Mouse (Mus musculus) frontal cortex, postnatal 14 days (tissue): ENCODE measurements around the gene Dna2.
"Not testable (repeated sequence)": the region's sequence is repeated elsewhere in the genome, so short reads cannot be mapped to it uniquely, and the experiment has no call there.

Experiments used
- DNase-seq, 2 experiments: peaks; one replicate each; pipeline ENCODE4 v3.0.0; 2022; ENCODE audit warnings: low spot score in 2 of 2

The Dna2 gene

DNA sequence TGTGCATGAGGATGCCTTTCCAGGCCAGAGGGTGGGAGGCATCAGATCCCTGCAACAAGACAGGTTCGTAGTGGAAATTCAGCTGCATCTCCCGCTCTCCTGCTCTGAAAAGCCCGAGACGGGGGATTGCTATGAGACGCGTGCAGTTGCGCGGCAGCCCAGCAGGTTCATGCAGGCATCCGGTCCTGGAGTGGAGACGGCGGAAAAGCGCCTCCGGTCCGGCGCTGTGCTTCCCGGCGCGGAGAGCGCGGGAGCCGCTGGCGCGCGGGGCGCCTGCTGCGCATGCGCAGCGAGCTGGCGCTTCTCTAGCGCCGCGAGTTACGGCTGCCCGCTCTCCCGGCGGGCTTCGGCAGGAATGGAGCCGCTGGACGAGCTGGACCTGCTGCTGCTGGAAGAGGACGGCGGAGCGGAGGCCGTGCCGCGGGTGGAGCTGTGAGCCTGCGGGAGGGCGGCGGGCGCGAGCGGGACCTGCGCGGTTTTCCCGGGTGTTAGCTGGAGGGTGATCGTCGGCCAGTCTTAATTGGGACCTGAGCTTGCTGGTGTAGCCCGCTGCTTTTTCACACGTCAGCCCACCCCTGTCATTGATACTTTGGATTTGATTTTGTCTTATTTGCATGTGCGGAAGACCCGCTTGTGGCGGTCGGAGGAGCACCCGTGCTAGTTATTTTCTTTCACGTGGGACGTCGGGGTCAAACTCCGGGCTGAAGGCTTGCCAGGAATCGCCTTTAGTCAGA, at the start of gene Dna2:
Dna2 (plus strand) TSS at position 289 of the 734 bp plus-strand sequence.
- peak; percentile 44 to 51 for DNase-seq

DNA sequence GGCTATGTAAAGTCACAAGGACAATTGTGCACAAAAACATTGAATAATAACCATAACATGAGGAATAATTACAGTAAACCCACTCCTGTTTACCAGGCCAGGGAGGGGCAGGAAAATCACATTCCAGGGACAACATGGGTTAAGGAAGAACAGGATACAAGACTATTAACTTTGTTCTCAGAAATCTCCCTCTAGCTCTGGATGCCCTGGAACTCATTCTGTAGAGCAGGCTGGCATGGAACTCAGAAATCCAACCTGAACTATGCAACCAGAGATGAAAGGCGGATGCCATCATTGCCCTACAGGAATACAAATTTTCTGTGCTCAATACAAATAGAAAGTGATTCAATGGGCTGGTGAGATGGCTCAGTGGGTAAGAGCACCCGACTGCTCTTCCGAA, 49.4 kb upstream of the Dna2 start:
- no peak for DNase-seq

DNA sequence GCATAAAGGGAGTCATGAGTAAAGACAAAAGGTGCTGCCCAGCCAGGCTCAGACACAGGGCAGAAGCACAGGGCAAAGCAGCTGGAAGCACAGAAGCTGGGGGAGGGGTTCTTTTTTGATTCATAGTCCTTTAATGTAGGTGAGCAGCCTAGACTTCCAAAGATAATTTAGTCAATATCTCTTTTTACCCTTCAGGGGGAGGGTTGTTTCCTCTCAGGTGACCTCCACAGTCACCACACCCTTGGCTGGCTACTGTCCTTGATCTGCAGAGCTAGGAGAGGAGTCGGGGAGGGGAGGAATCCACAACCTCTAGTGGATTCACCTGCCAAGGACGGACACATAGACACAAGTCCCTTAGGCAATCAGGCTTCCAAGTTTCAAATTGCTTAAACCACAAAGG, 48.8 kb upstream of the Dna2 start:
- no peak for DNase-seq

DNA sequence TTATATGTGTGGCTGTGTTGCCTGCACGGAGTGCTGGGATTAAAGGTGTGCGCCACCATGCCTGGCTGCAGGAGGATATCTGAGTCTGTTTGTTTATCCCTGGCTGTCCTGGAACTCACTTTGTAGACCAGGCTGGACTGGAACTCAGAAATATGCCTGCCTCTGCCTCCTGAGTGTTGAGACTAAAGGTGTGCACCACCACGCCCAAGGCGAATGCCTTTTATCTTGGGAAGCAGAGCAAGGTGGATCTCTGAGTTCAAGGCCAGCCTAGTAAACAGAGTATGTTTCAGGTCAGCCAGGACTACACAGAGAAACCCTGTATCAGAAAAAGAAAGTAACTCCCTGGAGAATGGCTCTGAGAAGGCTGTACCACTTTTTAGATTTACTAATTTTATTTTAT, 46.7 kb upstream of the Dna2 start:
- no peak for DNase-seq

DNA sequence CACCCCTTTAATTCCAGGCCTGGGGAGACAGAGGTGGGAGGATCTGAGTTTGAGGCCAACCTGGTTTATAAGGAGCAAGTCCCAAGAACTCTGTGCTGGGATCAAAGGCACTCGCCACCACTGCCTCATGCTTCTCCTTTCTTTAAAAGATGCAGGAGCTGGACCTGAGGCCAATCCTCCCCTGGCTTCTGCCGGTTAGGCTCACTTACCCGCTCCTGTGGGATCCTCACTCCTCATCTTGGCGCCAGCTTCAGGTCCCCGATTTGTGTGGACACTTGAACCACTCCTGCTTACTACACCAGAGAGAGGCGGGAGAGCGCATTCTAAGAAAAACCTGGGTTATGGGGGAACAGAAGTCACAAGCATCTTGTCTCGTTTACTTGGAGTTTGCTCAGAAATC, 45.0 kb upstream of the Dna2 start:
- no peak for DNase-seq

DNA sequence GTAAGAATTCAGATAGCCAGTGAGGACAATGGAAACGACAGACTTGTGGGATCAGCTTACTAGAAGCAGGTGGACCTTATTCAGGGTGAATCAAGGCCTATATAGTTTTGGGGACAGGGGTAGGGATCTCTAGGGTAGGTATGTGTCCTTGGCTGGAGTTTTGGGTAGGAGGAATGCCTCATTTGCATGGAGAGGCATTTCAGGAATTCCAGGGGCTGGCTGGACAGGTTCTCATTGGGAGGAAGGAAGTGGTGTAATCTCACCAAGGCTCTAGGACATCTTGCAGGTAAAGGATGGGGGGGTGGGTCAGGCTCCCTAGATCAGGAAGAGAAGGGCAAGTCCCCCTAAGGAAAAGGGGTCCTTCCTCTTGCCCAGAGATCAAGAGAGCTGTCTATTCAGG, 44.0 kb upstream of the Dna2 start:
- no peak for DNase-seq

DNA sequence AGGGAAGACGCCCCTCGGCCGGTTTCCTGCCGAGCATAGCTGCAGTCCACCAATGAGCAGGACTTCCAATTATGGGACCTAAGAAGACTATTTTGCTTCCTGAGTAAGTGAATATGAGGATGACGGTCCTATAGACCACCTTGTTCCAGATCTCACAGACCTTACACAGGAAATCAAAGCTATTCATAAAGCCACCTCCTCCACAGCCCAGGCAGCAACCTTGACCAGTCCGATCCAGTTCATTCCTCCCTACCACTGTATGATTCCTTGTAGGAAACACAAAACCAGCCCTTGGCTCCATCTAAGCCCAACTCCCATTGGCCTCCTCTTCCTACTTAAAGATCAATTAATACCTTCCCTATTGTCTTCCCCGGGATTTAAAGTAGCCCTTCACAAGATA, 40.5 kb upstream of the Dna2 start:
- DNase-seq, result no peak

DNA sequence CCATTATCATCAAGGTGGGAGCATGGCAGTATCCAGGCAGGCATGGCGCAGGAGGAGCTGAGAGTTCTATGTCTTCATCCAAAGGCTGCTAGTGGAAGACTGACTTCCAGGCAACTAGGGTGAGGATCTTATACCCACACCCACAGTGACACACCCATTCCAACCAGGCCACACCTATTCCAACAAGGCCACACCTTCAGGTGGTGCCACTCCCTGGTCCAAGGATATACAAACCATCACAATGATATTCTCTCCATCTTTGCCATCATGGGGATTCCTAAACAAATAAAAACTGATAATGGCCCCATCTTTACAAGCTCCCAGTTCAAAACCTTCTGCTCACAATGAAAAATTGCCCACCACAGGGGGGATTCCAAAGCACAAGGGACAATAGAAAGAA, 37.9 kb upstream of the Dna2 start, which contains the start of gene Tet1:
Tet1 (minus strand) TSS at position 101 of the 400 bp plus-strand sequence.
- not testable (repeated sequence) for DNase-seq

DNA sequence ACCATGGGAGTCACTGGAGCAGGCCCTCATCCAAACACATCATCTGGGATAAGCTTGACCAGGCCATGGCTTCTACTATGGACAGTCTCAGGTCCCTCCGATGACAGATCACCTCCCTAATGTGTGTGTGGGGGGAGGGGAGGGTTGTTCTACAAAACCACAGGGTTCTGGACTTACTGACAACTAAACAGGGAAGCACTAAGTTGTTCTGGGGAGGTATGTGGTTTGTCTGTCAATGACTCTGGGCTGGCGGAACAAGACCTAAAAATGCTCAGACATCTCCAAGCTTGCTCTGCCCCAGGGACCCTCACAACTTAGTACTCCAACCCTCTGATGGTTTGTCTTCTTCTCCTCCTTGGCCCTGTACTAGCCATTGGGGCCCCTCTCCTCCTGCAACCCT, 35.7 kb upstream of the Dna2 start:
- no peak for DNase-seq

DNA sequence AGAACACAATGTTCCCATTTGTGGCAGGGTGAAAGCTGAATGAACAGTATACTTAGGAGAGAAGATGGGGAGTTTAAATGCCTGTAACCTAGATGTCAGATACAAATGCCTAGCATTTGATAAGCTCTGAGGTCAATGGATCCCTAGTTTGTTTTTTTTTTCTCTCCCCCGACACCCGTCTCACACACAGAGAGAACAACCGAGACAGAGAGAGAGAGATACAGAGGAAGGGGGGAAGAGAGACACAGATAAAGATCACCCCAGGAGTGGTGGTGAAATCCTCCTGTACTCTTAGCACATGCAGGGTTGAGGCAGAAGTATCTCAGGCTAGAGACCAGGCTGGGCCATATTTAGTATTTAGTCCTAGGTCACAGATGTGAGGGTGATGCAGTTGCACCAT, 27.8 kb upstream of the Dna2 start:
- DNase-seq, result no peak

DNA sequence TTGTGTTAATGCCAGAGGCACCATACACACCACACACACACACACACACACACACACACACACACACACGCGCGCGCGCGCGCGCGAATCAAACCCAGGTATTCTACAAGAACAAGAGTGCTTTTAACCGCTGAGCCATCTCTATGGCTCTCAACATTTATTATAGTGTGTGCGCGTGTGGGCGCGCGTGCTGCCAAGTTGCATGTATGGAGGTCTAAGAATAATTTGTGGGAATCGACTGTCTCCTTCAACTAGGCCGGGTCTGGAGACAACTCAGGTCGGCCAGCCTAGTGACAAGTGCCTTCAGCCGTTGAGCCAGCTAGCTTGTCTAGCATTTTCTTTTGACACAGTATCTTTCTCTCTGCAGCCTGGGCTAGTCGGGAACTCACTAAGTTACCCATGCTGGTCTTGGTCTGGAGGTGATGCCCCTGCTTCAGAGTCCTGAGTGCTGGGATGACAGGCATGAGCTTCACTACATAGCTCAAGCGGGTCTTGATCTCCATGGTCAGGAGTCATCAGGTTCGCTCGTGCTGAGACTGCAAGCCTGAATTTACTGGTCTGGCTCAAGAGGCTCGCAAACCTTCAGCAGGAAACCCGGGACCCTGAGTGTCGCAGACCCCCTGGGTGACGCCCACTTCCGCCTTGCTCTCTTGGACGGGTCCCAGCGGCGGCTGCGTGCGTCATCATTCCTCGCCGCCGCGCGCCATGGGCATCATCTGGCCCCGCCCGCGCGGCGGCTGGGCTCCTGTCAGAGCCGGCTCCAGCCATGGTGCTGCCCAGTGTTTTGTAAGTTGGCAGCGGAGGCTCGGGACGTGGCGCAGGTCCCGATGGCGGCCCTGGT, 26.7 kb upstream of the Dna2 start, which contains the start of gene Slc25a16:
Slc25a16 (plus strand) TSS at position 709 of the 841 bp plus-strand sequence.
- DNase-seq, result peak; percentile 81 to 87

DNA sequence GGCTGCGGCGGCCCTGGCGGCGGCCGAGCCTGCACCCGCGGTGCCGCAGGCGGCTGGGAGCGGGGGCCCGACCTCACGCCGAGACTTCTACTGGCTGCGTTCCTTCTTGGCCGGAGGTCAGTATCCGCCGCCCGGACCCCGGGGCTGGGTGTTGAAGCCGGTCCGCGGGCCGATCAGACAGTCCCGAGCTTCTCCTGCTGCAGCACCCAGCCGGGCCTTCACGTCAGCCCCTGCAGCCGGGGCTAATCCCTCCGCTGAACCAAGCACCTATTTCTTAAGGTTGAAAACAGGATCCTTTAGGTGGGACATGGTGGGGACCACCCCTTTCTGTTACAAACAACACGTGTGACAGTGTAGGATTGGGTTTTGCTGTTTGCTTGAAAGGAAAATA, 26.1 kb upstream of the Dna2 start:
- DNase-seq, result no peak

DNA sequence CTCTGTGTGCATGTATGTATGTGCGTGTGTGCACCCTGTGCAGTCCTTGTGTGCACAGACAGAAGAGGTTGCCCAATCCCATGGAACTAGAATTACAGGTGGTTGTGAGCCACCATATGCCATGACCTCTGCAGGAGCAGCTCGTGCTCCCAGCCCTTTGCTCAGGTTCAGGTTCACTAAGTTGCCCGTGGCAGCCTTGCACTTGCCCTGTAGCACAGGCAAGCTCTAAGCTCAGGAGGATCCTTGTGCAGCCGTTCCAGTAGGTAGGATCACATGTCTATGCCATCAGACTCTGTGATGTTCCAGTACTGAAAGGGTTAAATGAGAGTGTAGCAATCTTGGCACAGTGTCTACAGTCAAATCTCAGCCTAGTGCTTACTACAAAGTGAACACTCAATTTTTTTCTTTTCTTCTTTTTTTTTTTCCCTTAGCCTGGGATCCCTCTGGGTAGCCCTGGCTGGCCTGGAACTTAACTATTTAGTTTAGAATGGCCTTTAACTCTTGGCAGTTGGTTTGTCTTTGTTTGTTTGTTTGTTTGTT, 22.7 kb upstream of the Dna2 start:
- no peak for DNase-seq

DNA sequence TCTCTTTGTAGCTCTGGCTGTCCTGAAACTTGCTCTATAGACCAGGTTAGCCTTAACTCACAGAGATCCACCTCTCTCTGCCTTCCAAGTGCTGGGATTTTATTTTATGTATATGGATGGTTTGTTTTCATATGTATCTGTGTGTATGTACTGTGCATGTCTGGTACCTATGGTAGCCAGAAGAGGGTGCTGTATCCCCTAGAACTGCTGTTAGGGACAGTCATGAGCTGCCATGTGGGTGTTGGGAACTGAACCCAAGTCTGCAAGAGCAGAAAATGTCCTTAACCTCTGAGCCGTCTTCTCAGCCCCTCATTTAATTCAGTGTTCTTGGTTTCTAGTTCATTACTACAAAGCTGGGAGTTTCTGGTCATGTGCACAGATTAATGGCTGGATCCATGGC, 14.4 kb upstream of the Dna2 start:
- DNase-seq, result no peak

DNA sequence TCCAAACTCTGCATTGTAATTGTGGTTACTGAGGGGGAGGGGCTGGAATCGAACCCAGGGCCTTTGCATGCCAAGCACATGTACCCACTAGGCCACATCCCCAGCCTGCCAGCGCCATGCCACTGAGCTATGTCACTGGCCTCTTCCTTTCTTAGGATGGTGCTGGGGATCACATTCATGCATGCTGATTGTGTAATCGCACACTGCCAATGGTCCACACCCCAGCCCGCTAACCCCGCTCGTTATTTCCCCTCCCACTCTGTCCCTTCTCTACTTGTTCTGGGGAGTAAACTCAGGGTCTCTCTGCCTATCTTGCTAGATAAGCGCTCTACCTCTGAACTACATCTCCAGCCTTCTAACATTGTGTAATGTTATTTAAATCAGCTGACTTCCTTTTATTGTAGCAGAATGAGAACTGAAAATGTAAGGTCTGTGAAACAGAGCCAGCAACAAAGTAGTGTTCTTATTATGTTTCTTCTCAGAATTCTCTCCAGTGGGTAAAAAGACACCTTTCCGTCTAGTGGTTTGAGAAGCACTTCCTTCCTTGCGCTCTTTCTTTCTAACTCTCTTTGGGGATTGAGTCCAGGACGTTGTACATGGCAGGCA, 1.7 kb upstream of the Dna2 start:
- DNase-seq, result no peak

DNA sequence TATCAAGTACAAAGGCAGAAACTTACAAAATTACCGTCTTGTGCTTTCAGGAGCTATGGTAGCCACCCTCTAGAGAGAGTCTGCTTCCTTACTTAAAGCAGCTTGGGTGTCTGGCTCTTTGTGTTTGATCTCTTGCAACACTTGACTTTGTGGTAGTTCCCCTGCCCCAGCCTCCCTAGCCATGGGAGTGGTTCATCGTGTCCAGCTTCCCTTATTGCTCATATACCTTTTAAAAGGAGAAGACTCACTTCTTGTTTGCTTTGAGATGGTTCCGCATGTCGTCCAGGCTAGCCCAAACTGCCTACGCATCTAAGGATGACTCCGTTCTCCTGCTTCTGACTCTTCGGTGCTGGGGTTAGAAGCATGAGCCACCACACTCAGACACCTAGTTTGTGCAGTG, 1.7 kb downstream of the Dna2 start:
- DNase-seq, result no peak

DNA sequence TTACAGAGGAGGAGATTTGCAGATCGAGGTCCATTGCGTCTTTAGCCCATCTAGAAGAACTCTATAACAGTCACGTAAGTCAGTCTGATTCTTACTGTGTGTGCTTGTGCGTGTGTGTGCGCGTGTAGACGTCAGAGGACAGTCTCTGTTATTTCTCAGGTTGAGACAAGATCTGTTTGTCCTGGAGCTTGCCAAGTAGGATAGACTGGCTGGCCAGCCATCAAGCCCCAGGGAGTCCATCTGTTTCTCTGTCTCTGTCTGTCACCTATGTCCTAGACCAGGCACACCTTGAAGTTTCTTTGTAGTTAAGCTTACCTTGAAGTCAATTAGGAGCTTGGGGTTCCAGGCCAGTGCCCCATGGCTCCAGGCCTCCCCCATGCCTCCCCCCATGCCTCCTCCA, 17.1 kb downstream of the Dna2 start:
- DNase-seq, result no peak

DNA sequence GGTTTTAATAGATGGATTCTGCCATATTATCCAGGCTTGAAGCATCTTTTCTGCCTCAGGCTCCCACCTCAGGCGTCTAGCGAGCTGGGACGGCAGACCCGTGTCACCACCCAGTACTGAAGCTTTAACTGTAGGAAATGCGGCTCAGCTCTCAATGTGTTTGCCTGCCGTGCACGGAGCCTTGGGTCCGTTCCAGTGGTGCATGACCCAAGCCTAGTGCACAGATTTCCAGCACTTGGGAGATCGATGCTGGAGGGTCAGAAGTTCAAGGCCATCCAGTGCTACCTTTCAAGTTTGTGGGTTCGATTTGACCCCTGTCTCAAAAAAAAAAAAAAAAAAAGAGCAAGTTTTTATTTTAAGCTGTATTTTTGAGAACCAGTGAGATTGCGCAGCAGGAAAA, 19.0 kb downstream of the Dna2 start:
- no peak for DNase-seq

DNA sequence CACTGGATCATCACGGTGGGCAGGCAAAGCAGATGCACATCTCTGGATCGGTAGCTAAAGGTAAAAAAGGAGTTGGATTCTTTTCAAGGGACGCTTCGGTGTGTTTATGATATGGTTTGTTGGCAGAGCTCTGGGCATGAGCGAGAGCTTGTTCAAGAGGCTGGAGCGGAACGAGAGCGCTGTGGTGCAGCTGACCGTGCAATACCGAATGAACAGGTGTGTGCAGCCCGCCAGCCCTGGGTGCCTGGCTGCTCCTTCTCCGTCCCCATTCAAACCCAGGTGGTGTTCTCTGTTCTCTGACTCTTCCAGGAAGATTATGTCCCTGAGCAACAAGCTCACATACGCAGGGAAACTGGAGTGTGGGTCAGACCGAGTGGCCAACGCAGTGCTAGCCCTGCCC, 19.5 kb downstream of the Dna2 start:
- DNase-seq, result no peak

DNA sequence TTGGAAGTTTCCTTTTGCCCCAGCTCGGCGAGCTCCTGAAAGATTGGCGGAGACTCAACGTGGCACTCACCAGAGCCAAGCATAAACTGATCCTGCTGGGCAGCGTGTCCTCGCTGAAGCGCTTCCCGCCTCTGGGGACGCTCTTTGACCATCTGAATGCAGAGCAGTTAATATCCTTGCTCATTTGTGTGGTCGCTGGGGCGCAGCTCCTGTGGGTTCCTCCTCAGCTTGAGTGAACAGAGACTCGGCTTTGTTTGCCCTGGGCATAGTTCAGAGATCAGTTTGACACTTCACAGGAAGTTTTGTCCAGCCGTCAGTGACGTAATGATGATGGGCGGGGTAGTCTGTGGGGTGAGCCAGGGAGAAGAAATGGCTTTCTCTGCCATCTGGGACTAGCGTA, 25.0 kb downstream of the Dna2 start:
- DNase-seq, result no peak

DNA sequence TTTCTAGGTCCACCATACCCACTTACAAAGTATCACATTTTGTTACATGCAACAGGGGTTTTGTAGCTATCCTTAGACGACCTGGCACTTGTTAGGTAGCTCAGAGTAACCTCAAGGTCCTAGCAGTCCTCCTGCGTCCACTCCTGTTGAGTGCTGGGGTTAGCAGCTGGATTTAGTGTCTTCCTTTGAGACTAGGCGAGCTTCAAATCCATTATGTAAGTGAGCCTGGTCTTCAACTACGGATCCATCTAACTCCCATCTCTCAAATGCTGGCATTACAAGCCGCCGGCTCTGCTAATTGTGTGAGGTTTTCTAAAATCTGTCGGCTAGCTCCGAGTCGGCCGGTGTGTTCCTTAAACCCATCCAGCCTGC, 32.8 kb downstream of the Dna2 start:
- DNase-seq, result no peak
